Mouse (Mus musculus) embryonic facial prominence, embryonic 14.5 days (tissue): ENCODE results near the gene Bri3bp. TPM values are rescaled to one million over a fixed set of nuclear protein-coding genes. Genes with fewer than 3 reads are reported as not detected.
"Not testable (repeated sequence)": the region's sequence is repeated elsewhere in the genome, so short reads cannot be mapped to it uniquely, and the experiment has no call there.

Source experiments
- ATAC-seq: fragments of 200-750 bp; cut with Nextera tagmentation; 2 replicates; pipeline ENCODE4 v1.8.0; 2017; ENCODE audit warnings: low read depth, moderate number of reproducible peaks, moderate TSS enrichment
- DNase-seq: peaks from one replicate; pipeline ENCODE4 v3.0.0-alpha.2; 2015; ENCODE audit warnings: low spot score
- H3K27ac ChIP-seq: fragments of 300-500 bp; sonication (generic); replicated peaks from 2 replicates; pipeline ENCODE4 v1.5.1; 2014; ENCODE audit warnings: low read depth, mild to moderate bottlenecking, low read length, moderate library complexity
- H3K27me3 ChIP-seq: fragments of 300-500 bp; sonication (generic); replicated peaks from 2 replicates; pipeline ENCODE4 v1.6.1; 2014; ENCODE audit warnings: low read length; ENCODE audit not compliant: control insufficient read depth, insufficient read depth
- H3K36me3 ChIP-seq: fragments of 300-500 bp; sonication (generic); 2 replicates; pipeline ENCODE4 v1.6.1; 2014; ENCODE audit warnings: low read length, mixed read lengths; ENCODE audit not compliant: control insufficient read depth, insufficient read depth
- H3K4me1 ChIP-seq: fragments of 300-500 bp; sonication (generic); 2 replicates; pipeline ENCODE4 v1.6.1; 2014; ENCODE audit warnings: antibody characterized with exemption, low read length; ENCODE audit not compliant: control insufficient read depth, insufficient read depth
- H3K4me2 ChIP-seq: fragments of 300-500 bp; sonication (generic); 2 replicates; pipeline ENCODE4 v1.6.1; 2014; ENCODE audit warnings: low read depth, mild to moderate bottlenecking, low read length, moderate library complexity, mixed read lengths
- H3K4me3 ChIP-seq: fragments of 300-500 bp; sonication (generic); 2 replicates; pipeline ENCODE4 v1.5.1; 2014; ENCODE audit warnings: low read depth, mild to moderate bottlenecking, low read length
- H3K9ac ChIP-seq: fragments of 300-500 bp; sonication (generic); 2 replicates; pipeline ENCODE4 v1.6.1; 2014; ENCODE audit warnings: low read depth, mild to moderate bottlenecking, low read length, moderate library complexity, mixed read lengths
- H3K9me3 ChIP-seq: fragments of 300-500 bp; sonication (generic); 2 replicates; pipeline ENCODE4 v1.6.1; 2016; ENCODE audit warnings: low read length; ENCODE audit not compliant: control insufficient read depth
- WGBS: fragments of 180-500 bp; shearing (Covaris S2); extraction: QIAGEN DNeasy Blood & Tissue Kit; methylation state at CpG from one replicate; pipeline ENCODE4 v1.1.7; 2014; 5-methylcytosine and 5-hydroxymethylcytosine counted together
- polyA plus RNA-seq: library from polyadenylated mRNA; unstranded; fragments of >200 nt; fragmentation: Nextera tagmentation; extraction: Ambion mirVana; gene quantifications from 2 replicates; pipeline ENCODE4 v1.2.1, GENCODE M21; 2014

Bri3bp gene
- polyA plus RNA-seq, 1 experiment from 2014 or later: 28.8 TPM

- ATAC-seq: no peak
- 80% methylated on average over 12 of the region's 12 CpGs for WGBS
Measured at GRCm38 (mm10) chr5:125418636-125419035, 22.7 kb upstream of the Bri3bp start.

GRCm38 (mm10) chr5:125419124-125419523 is 22.2 kb upstream of the Bri3bp start:
- Histone ChIP-seq H3K9ac (no peak overlapping the region), H3K9me3 (no peaks in the 10 kb centered on the region), H3K4me1 (no peaks in the 10 kb centered on the region), H3K36me3 (peaks cover 92% of the 10 kb centered on the region), H3K4me2 (no peak overlapping the region), H3K4me3 (no peak overlapping the region), H3K27me3 (no peaks in the 10 kb centered on the region), H3K27ac (no peak overlapping the region)
- 71% methylated on average over 11 of the region's 11 CpGs for WGBS
- ATAC-seq (no peak), DNase-seq (no peak)

More at GRCm38 (mm10) chr5:125418636-125419035, 22.7 kb upstream of the Bri3bp start:
- H3K4me2 ChIP-seq: no peak overlapping the region
- H3K27me3 ChIP-seq: no peaks in the 10 kb centered on the region
- H3K9me3 ChIP-seq: no peaks in the 10 kb centered on the region
- no peak overlapping the region for H3K27ac ChIP-seq
- peaks cover 92% of the 10 kb centered on the region for H3K36me3 ChIP-seq
- no peaks in the 10 kb centered on the region for H3K4me1 ChIP-seq
- no peak overlapping the region for H3K4me3 ChIP-seq
- no peak for DNase-seq
- H3K9ac ChIP-seq: no peak overlapping the region

- Histone ChIP-seq H3K36me3 (peaks cover 99% of the 10 kb centered on the region), H3K27ac (no peak overlapping the region), H3K9me3 (no peaks in the 10 kb centered on the region), H3K4me3 (no peak overlapping the region), H3K4me1 (no peaks in the 10 kb centered on the region), H3K9ac (no peak overlapping the region), H3K27me3 (no peaks in the 10 kb centered on the region), H3K4me2 (no peak overlapping the region)
- WGBS: 97% methylated on average over 8 of the region's 10 CpGs
- DNase-seq (no peak), ATAC-seq (no peak)
Measured at GRCm38 (mm10) chr5:125425698-125426276, 15.6 kb upstream of the Bri3bp start.

- H3K27me3 ChIP-seq: no peaks in the 10 kb centered on the region
- DNase-seq: no peak
- no peak overlapping the region for H3K4me2 ChIP-seq
- H3K9me3 ChIP-seq: no peaks in the 10 kb centered on the region
- no peak overlapping the region for H3K4me3 ChIP-seq
- peaks cover 99% of the 10 kb centered on the region for H3K36me3 ChIP-seq
- no peak overlapping the region for H3K27ac ChIP-seq
- 95% methylated on average over 10 of the region's 10 CpGs for WGBS
- H3K4me1 ChIP-seq: no peaks in the 10 kb centered on the region
- H3K9ac ChIP-seq: no peak overlapping the region
- no peak for ATAC-seq
Measured at GRCm38 (mm10) chr5:125426343-125426742, 15.0 kb upstream of the Bri3bp start.

GRCm38 (mm10) chr5:125432324-125432723 is 9.0 kb upstream of the Bri3bp start:
- H3K4me2 ChIP-seq, H3K27ac ChIP-seq, H3K27me3 ChIP-seq, H3K9ac ChIP-seq, H3K4me3 ChIP-seq, H3K4me1 ChIP-seq, ATAC-seq, H3K9me3 ChIP-seq, DNase-seq: not testable (repeated sequence)
- H3K36me3 ChIP-seq: peaks cover 45% of the 10 kb centered on the region
- WGBS: 95% methylated on average over 2 of the region's 2 CpGs

- Histone ChIP-seq H3K4me3 (peak within 1 kb of the TSS; percentile 79), H3K27ac (peak within 1 kb of the TSS; percentile 39; the same call in 1 of the 2 replicates), H3K9ac (peak within 1 kb of the TSS; percentile 88), H3K27me3 (no peaks in the 10 kb centered on the region), H3K4me1 (peaks cover 7% of the 10 kb centered on the region), H3K4me2 (peak within 1 kb of the TSS; percentile 92), H3K9me3 (no peaks in the 10 kb centered on the region), H3K36me3 (peaks cover 30% of the 10 kb centered on the region)
- ATAC-seq: peak; percentile 99
- WGBS: 0% methylated on average over 32 of the region's 46 CpGs
- DNase-seq: peak; percentile 98
Measured at GRCm38 (mm10) chr5:125433793-125434337, 7.5 kb upstream of the Bri3bp start, which contains the start of gene Dhx37. TSS of gene Dhx37 (minus strand) at chr5:125434121.

GRCm38 (mm10) chr5:125434347-125434746 is 7.0 kb upstream of the Bri3bp start:
- Histone ChIP-seq H3K36me3 (peaks cover 25% of the 10 kb centered on the region), H3K4me3 (peak overlapping the region; percentile 79), H3K4me2 (peak overlapping the region; percentile 92)
- not testable (repeated sequence) for H3K27ac ChIP-seq, H3K27me3 ChIP-seq, H3K9ac ChIP-seq, DNase-seq, H3K4me1 ChIP-seq, ATAC-seq, H3K9me3 ChIP-seq
- WGBS: 60% methylated on average over 15 of the region's 15 CpGs

GRCm38 (mm10) chr5:125440583-125441233 is 660 bp upstream of the Bri3bp start:
- peak overlapping the region; percentile 89 for H3K9ac ChIP-seq
- DNase-seq (peak; percentile 19), ATAC-seq (no peak)
- H3K4me2 ChIP-seq: peak overlapping the region; percentile 89
- H3K4me1 ChIP-seq: peaks cover 4% of the 10 kb centered on the region
- peak overlapping the region; percentile 94 for H3K4me3 ChIP-seq
- no peaks in the 10 kb centered on the region for H3K36me3 ChIP-seq
- 5% methylated on average over 7 of the region's 7 CpGs for WGBS
- H3K27ac ChIP-seq: peak overlapping the region; percentile 67; the same call in 1 of the 2 replicates
- no peaks in the 10 kb centered on the region for H3K9me3 ChIP-seq
- H3K27me3 ChIP-seq: no peaks in the 10 kb centered on the region
